Mouse (Mus musculus) ovary, adult 18-20 months (tissue): ENCODE data around the gene Bcl10.
"Not testable (repeated sequence)": the region's sequence is repeated elsewhere in the genome, so short reads cannot be mapped to it uniquely, and the experiment has no call there.

Source experiments
- DNase-seq: peaks from one replicate; pipeline ENCODE4 v3.0.0; 2022; ENCODE audit warnings: low spot score, mixed read lengths

Gene Bcl10

DNA sequence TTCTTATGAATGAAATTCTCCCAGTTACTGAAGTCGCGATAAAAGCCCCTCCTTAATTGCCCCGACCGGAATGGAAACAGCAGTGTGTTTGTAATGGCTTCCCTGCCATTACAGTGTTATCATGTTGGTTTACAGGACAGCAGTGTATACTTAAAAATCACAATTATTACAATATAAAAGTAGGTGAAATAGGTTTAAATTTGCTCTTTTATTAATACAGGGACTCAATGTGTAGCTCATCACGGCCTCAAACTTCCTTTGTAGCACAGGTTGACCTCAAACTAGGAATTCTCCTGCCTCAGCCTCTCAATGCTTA is 28.2 kb downstream of the Bcl10 start:
- DNase-seq = no peak

DNA sequence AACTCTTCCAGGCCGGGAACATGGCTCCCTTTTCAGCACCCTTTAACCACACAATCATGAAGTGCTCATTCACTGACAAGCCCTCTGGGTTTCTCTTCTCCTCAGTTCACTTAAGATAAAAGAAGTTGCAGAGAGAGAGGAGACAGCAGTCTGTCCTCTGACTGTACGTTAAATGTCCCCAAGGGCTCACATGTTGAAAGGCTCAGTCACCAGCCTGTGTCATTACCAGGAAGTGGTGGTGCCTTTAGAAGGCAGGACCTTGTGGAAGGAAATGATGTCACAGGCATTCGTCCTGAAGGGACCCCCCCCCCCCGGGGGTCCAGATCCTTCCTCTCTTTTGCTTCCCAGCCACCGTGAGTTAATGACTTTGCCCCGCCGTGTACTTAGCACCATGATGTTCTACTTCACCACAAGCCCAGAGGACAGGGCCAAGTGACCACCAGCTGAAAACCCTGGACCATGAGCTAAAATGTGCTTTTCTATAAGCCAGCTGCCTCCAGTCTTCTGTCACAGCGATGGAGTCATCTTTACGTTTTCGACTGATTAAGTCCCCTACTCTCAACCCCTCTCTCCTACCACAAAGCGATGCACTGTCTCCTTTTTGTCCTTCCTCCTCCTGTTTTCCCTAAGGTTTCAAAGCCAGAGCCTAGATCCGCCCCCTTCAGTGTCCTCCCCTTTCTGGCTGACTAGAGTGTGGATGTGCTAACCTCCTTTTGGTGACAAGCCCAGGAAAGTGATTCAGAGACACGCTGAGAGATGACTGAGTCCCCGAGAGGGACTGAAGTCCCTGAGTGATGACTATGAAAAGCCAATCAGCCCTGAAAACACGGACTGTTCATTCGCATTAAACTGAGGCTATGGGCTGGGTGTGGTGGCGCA is 28.9 kb downstream of the Bcl10 start:
- DNase-seq = no peak

DNA sequence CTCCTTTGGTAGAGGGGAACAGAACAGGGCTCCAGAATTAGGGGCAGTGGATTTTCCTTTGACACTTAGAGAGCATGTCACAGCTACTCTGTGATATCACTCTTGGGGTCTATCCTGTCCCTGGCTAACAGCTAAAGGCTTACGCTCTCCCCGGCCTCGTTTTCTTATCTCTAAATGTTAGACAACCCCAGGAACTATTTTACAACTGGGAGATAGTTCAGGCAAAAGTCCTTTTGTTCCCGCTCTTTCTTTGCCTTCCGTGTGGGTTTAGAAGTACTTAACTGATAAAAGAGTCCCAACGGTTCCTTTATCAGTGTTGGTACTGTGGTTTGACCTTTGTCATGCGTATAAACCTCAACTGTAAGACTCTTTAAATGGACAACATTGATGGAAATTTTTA is 30.3 kb downstream of the Bcl10 start:
- no peak for DNase-seq

DNA sequence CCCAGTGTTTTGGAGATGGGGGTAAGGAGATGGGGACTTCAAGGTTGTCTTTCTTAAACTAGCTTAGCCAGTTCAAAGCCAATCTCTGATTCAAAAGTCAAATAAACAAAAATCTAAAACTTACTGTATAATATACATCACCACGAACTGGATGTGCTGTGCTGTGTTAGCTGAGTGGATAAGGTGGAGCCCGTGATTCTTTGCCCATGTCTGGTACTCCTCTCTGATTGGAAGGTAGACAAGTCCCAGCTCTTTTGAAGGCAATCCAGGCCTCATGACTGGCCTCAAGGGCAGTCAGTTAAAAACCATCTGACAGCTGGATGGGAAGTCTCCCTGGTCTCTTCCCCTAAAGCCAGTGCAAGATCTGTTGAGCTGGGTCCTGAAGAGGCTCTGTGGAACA is 30.8 kb downstream of the Bcl10 start:
- no peak for DNase-seq

DNA sequence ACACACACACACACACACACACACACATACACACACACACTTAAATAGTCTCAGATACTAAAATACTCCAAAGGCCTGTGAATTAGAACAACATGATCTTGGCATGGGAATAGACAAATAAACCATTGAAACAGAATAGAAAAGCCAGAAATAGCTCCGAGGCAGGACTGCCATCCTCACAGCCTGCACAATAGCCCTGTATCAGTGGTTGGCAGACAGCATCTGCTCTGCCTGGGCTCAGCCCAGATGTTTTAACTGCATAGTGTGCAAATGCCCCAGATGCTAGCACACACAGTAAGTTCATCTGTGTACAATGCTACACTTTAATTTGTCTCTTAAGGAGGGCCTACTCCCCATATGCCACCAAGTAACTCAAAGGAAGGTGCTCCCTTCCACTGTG is 37.2 kb downstream of the Bcl10 start:
- no peak for DNase-seq

DNA sequence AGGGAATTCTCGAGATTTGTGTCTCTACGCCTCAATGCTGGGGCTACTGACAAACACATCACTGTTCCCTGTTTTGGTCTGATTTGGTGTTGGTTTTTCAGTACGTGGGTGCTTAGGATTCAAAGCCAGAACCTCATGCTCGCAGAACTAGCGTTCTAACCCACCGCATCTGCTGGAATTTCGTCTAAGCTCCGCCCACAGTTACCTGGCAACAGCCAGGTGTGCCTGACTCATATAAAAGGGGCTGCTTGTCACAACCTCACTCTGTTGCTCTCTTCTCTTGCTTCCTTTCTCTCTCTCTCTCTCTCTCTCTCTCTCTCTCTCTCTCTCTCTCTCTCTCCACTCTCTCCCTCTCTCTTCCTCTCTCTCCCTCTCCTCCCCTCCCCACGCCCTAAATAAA is 39.8 kb downstream of the Bcl10 start:
- DNase-seq = no peak

DNA sequence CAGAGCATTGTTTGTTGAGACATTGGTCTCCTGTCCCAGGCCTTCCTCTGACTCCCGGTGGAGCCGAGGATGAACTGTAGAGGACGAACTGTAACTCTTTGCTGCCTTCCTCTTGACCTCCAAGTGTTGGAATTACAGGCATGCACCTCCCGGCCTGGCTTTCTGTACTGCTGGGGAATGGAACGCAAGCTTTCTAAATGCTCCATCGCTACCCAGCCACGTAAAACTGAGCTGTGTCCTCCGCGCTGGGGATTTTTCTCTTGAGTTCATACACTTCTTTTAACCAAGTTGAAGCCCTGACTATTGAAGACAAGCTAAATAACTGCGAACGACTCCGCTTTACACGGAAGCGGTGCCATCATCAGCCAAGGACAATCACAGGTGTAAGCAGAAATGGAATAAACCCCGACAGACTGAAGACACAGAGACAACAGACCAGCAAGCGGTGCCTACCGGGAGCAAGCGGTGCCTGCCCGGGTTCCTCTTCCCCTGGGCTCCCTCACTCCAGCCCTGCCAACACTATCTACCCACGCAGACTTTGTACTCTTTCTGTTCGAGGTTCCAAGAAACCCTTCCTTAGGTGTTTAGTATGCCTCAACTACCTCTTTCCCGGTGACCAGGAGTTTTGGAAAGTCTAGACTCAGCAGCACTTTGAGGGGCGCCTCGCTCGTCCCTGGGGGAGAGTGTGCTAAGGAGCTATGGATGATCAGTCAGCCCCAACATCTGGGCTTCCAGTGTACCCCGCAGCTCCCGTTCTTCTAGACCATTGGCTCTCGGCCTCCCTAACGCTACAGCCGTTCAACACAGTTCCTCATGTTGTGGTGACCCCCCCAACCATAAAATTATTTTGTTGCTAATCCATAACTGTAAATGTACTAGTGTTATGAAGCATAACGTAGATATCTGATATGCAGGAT is 40.8 kb downstream of the Bcl10 start:
- no peak for DNase-seq

DNA sequence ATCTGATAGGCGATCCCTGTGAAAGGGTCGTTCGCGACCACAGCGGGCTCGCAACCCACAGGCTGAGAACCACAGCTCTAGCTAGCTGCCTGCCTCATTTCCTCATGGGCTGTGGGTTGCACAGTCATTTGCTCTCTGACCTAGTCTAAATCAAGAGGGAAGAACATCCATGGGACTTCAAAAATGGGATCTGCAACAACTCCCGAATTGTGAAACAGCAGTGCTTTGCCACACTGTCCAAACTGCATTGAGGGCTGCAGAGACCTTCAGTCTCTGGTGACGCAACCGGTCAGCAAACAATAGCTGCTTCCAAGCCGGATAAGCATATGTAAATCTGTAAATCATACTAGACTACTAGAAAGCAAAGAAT is 41.4 kb downstream of the Bcl10 start:
- DNase-seq = no peak

DNA sequence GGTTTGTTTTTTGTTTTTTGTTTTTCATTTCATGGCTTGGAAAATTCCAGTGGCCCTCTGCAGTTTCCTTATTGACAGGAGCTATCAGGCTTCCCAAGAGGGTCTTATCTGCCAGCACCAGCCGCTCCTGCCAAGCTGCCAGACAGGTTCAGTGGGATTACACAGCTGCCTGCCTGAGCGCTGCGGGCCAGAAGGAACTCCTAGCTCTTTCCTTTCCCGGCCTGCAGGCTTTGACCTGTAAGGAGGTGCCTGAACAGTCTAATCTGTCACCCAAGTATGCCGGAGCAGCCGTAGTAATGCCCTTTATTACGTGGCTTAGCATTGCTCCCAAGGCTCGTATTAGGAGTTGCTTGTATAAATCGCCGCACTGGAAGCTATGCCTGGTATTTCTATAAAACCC is 41.9 kb downstream of the Bcl10 start:
- DNase-seq = no peak

DNA sequence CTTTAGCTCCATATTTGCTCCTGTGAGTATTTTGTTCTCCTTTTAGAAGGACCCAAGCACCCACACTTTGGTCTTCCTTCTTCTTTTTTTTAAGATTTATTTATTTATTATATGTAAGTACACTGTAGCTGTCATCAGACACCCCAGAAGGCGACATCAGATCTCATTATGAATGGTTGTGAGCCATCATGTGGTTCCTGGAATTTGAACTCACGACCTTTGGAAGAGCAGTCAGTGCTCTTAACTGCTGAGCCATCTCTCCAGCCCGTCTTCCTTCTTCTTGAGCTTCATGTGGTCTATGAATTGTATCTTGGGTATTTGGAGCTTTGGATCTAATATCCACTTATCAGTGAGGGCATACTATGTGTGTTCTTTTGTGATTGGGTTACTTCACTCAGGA is 43.0 kb downstream of the Bcl10 start:
- not testable (repeated sequence) for DNase-seq

DNA sequence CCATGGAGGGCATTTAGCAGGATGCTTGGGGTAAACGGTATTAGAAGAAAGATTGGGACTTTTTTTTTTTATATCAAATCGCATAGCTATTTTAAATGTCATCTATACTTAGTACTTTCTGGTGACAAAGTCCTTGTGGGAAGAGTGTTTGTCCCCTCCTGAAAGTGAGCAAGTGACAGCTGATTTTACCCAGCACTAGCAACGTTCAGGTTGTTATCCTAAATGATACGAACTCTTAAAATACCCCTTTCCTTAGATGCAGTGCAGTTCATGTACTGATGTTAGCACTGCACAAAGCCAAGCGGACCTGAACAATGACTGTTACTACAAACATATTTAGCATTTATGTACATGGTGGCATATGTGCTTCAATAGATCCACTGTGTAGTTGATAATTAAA is 44.2 kb downstream of the Bcl10 start:
- DNase-seq = no peak

DNA sequence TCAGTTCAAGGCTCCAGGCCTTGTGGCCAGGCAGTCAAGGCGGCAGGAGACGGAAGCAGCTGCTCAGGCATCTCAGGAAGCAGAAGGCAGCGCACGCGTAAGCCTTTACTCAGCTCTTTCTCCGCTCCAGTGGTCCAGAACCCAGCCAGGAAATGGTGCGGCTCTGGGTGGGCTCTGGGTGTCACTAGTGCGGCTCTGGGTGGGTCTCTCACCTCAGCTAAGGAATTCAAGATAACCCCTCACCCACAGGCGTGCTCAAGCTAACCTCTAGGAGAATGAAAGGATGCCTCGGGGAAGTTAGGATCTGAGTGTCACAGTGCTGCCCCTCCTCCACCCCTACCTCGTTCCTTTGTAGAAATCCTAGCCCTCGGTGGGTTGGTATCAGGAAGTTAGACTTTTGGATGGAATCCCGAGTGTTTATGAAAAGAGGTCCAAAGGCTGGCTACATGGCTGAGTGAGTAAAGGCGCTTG is 46.5 kb downstream of the Bcl10 start:
- DNase-seq = no peak

DNA sequence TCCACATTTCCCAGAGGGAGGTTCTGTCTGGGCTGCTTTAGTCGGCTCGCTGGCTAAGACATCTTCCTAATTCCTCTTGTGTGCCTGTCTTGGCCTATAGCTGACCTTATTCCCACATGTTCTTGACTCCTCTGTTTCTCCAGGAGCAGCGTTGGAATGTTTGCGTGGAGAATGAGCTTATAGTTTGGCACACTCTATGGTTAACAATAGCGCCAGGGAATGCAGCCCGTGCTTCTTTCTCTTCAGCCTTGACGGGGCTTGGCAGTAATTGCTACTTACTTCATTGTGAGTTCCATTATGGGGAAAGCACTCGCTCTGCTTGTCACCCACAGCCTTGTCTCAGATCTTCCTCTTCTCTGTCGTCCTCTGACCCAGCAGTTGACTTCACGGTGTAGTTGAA is 48.9 kb downstream of the Bcl10 start:
- no peak for DNase-seq

DNA sequence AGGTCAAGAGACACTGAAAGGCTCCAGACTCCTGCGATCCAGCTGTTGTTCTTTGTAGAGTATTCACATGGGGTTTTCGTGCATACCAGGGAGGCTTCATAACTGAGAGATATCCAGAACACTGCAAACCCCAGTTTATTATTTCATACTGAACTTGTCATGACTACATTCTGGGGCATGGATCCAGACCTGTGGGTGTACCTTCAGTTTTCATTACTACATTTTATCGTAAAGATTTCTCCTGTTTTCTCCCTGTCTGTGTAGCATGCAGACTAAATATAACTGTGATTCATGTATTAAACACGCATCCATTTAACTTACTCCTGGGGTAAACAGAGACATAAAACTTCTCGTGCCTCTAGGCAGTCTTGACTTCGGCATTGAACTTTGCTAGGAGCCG is 52.4 kb downstream of the Bcl10 start:
- no peak for DNase-seq
